Mouse (Mus musculus): ENCODE results near the gene Tesk2.

Gene Tesk2

DNA sequence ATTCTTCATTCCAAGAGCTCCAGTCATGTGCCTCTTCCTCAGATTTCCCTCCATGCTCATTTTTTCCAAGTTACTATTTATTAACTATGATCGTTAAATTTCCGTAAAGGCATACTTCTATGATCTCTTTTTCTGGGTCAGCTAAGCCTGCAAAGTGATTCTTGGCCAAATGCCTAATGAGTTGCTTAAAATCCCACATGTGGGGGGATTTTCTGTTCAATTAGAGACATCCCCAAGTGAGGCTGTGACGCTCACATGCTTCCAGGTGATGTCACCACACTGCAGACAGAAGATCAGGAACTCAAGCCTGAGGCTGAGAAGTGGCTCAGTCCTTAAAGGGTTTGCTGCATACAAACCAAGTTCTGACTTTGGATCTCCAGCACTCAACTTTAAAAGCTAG lies 129.2 kb downstream of the Tesk2 start:
- no peak for DNase-seq (ENCODE audit: low spot score in 2 of 2)

GRCm38 (mm10) chr4:116854286-116854685 lies 133.5 kb downstream of the Tesk2 start:
- no peak for DNase-seq (ENCODE audit: low spot score in 2 of 2)

Data from urinary bladder, adult 18-20 months (tissue).